Mouse (Mus musculus) MEL (cell line): ENCODE measurements around the gene Phf20. TPM values are rescaled to one million over a fixed set of nuclear protein-coding genes. Genes with fewer than 3 reads are reported as not detected.

Experiments used
- DNase-seq: peaks from one replicate; pipeline ENCODE4 v3.0.0; 2011; ENCODE audit warnings: low read depth, low spot score
- H3K27ac ChIP-seq: 2 replicates; pipeline ENCODE4 v1.5.1; 2012; ENCODE audit warnings: low read depth, mild to moderate bottlenecking, control low read depth, low read length, moderate library complexity; ENCODE audit not compliant: control insufficient read depth
- H3K27me3 ChIP-seq, 2 experiments: fragments of 150-350 bp in 1 of 2; sonication (generic) in 1 of 2; 2 replicates each; pipeline ENCODE4 v1.6.1; 2012; ENCODE audit warnings: low read length in 2 of 2, mild to moderate bottlenecking in 2 of 2, improper control_type of control experiment in 1 of 2, moderate library complexity in 1 of 2; ENCODE audit not compliant: insufficient read depth in 2 of 2, control insufficient read depth in 1 of 2
- H3K36me3 ChIP-seq, 2 experiments: 2 replicates each; pipeline ENCODE4 v1.6.1; 2012 to 2014; ENCODE audit warnings: low read length in 2 of 2, improper control_type of control experiment in 1 of 2, inconsistent platforms in 1 of 2, mild to moderate bottlenecking in 1 of 2; ENCODE audit not compliant: insufficient read depth in 2 of 2, control insufficient read depth in 1 of 2
- H3K4me1 ChIP-seq, 2 experiments: fragments of 150-350 bp in 1 of 2; sonication (generic) in 1 of 2; 2 replicates each; pipeline ENCODE4 v1.6.1; 2012; ENCODE audit warnings: low read length in 2 of 2, improper control_type of control experiment in 1 of 2, mild to moderate bottlenecking in 1 of 2; ENCODE audit not compliant: insufficient read depth in 2 of 2, control insufficient read depth in 1 of 2
- H3K4me3 ChIP-seq, 2 experiments: fragments of 150-350 bp in 1 of 2; sonication (generic) in 1 of 2; 2 replicates each; pipeline ENCODE4 v1.5.1; 2012; ENCODE audit warnings: low read depth in 2 of 2, low read length in 2 of 2, mild to moderate bottlenecking in 2 of 2, moderate library complexity in 2 of 2, control low read depth in 1 of 2, improper control_type of control experiment in 1 of 2; ENCODE audit not compliant: control insufficient read depth in 1 of 2, insufficient read depth in 1 of 2
- H3K79me2 ChIP-seq: 2 replicates; pipeline ENCODE4 v1.6.1; 2012; ENCODE audit warnings: mild to moderate bottlenecking, low read length, moderate library complexity; ENCODE audit not compliant: control insufficient read depth, poor library complexity, insufficient read depth
- H3K9ac ChIP-seq: 2 replicates; pipeline ENCODE4 v1.6.1; 2012; ENCODE audit warnings: low read depth, mild to moderate bottlenecking, control low read depth, low read length, moderate library complexity; ENCODE audit not compliant: control insufficient read depth, poor library complexity, severe bottlenecking
- H3K9me3 ChIP-seq: fragments of 150-350 bp; sonication (generic); replicated peaks from 2 replicates; pipeline ENCODE4 v1.6.1; 2012; ENCODE audit warnings: mild to moderate bottlenecking, low read length, improper control_type of control experiment, moderate library complexity; ENCODE audit not compliant: insufficient read depth
- CHD1 ChIP-seq: IDR thresholded peaks from 2 replicates; pipeline ENCODE4 v1.6.1; 2012; ENCODE audit warnings: low read depth, mild to moderate bottlenecking, inconsistent platforms, low read length, improper control_type of control experiment
- CHD2 ChIP-seq: IDR thresholded peaks from 2 replicates; pipeline ENCODE4 v1.6.1; 2011; ENCODE audit warnings: low read length, improper control_type of control experiment
- CTCF ChIP-seq, 3 experiments: IDR thresholded peaks in 2 of 3; conservative IDR thresholded peaks in 1 of 3; 2 replicates each; pipeline ENCODE4 v1.5.1; 2011 to 2012; ENCODE audit warnings: low read length in 3 of 3, low read depth in 2 of 3, mild to moderate bottlenecking in 2 of 3, improper control_type of control experiment in 1 of 3, inconsistent platforms in 1 of 3, mixed read lengths in 1 of 3, moderate library complexity in 1 of 3; ENCODE audit not compliant: control insufficient read depth in 1 of 3, insufficient read depth in 1 of 3, poor library complexity in 1 of 3, severe bottlenecking in 1 of 3
- E2F4 ChIP-seq: IDR thresholded peaks from 2 replicates; pipeline ENCODE4 v1.6.1; 2011; ENCODE audit warnings: low read depth, low read length, improper control_type of control experiment, borderline replicate concordance
- ELF1 ChIP-seq: IDR thresholded peaks from 2 replicates; pipeline ENCODE4 v1.6.1; 2014; ENCODE audit warnings: low read depth, mild to moderate bottlenecking, inconsistent platforms, low read length, improper control_type of control experiment, moderate library complexity
- EP300 ChIP-seq, 2 experiments: IDR thresholded peaks; 2 replicates each; pipeline ENCODE4 v1.6.1; 2011; ENCODE audit warnings: improper control_type of control experiment in 2 of 2, low read length in 2 of 2, low read depth in 1 of 2, mild to moderate bottlenecking in 1 of 2
- ETS1 ChIP-seq: IDR thresholded peaks from 2 replicates; pipeline ENCODE4 v1.6.1; 2012; ENCODE audit warnings: low read depth, mild to moderate bottlenecking, inconsistent platforms, low read length, improper control_type of control experiment, moderate library complexity
- GATA1 ChIP-seq: IDR thresholded peaks from 2 replicates; pipeline ENCODE4 v1.6.1; 2011; ENCODE audit warnings: low read depth, low read length, improper control_type of control experiment
- JUND ChIP-seq: IDR thresholded peaks from 2 replicates; pipeline ENCODE4 v1.6.1; 2011; ENCODE audit warnings: low read depth, mild to moderate bottlenecking, improper control_type of control experiment, low read length
- KAT2A ChIP-seq: conservative IDR thresholded peaks from 2 replicates; pipeline ENCODE4 v1.6.1; 2012; ENCODE audit warnings: low read depth, low read length, improper control_type of control experiment, inconsistent platforms
- MXI1 ChIP-seq: IDR thresholded peaks from 2 replicates; pipeline ENCODE4 v1.6.1; 2011; ENCODE audit warnings: mild to moderate bottlenecking, low read depth, low read length, improper control_type of control experiment
- MYB ChIP-seq: IDR thresholded peaks from 2 replicates; pipeline ENCODE4 v1.6.1; 2011; ENCODE audit warnings: mild to moderate bottlenecking, low read depth, low read length, improper control_type of control experiment
- NELFE ChIP-seq: IDR thresholded peaks from 2 replicates; pipeline ENCODE4 v1.6.1; 2011; ENCODE audit warnings: low read depth, low read length, improper control_type of control experiment
- NRF1 ChIP-seq: IDR thresholded peaks from 2 replicates; pipeline ENCODE4 v1.6.1; 2014; ENCODE audit warnings: low read depth, mild to moderate bottlenecking, inconsistent platforms, low read length, improper control_type of control experiment, moderate library complexity; ENCODE audit not compliant: poor library complexity, insufficient read depth, severe bottlenecking
- POLR2AphosphoS2 ChIP-seq: IDR thresholded peaks from 2 replicates; pipeline ENCODE4 v1.6.1; 2011; ENCODE audit warnings: low read length, improper control_type of control experiment
- POLR2AphosphoS5 ChIP-seq: IDR thresholded peaks from 2 replicates; pipeline ENCODE4 v1.6.1; 2012; ENCODE audit warnings: low read depth, borderline replicate concordance, mild to moderate bottlenecking, inconsistent platforms, low read length, moderate library complexity, mixed read lengths
- RAD21 ChIP-seq: IDR thresholded peaks from 2 replicates; pipeline ENCODE4 v1.6.1; 2011; ENCODE audit warnings: mild to moderate bottlenecking, low read depth, low read length, improper control_type of control experiment
- SIN3A ChIP-seq: IDR thresholded peaks from 2 replicates; pipeline ENCODE4 v1.6.1; 2012; ENCODE audit warnings: low read length, improper control_type of control experiment, inconsistent platforms
- SMC3 ChIP-seq: IDR thresholded peaks from 2 replicates; pipeline ENCODE4 v1.6.1; 2011; ENCODE audit warnings: low read depth, low read length, improper control_type of control experiment
- TAL1 ChIP-seq: IDR thresholded peaks from 2 replicates; pipeline ENCODE4 v1.6.1; 2012; ENCODE audit warnings: mild to moderate bottlenecking, inconsistent platforms, low read length, moderate library complexity, mixed read lengths
- TBP ChIP-seq: IDR thresholded peaks from 2 replicates; pipeline ENCODE4 v1.8.0; 2011; ENCODE audit warnings: low read depth, low read length, improper control_type of control experiment
- TCF12 ChIP-seq: IDR thresholded peaks from 2 replicates; pipeline ENCODE4 v1.6.1; 2014; ENCODE audit warnings: low read depth, mild to moderate bottlenecking, inconsistent platforms, low read length, improper control_type of control experiment, moderate library complexity
- UBTF ChIP-seq: IDR thresholded peaks from 2 replicates; pipeline ENCODE4 v1.6.1; 2012; ENCODE audit warnings: low read depth, mild to moderate bottlenecking, inconsistent platforms, low read length, improper control_type of control experiment, moderate library complexity, borderline replicate concordance; ENCODE audit not compliant: insufficient read depth
- USF2 ChIP-seq, 2 experiments: IDR thresholded peaks; 2 replicates each; pipeline ENCODE4 v1.6.1; 2011 to 2012; ENCODE audit warnings: improper control_type of control experiment in 2 of 2, low read length in 2 of 2, borderline replicate concordance in 1 of 2, inconsistent platforms in 1 of 2, low read depth in 1 of 2, mild to moderate bottlenecking in 1 of 2; ENCODE audit not compliant: insufficient read depth in 1 of 2
- ZC3H11A ChIP-seq: IDR thresholded peaks from 2 replicates; pipeline ENCODE4 v1.6.1; 2012; ENCODE audit warnings: low read depth, mild to moderate bottlenecking, inconsistent platforms, low read length, improper control_type of control experiment
- ZKSCAN1 ChIP-seq: IDR thresholded peaks from 2 replicates; pipeline ENCODE4 v1.6.1; 2012; ENCODE audit warnings: low read depth, mild to moderate bottlenecking, inconsistent platforms, low read length, improper control_type of control experiment, moderate library complexity
- ZMIZ1 ChIP-seq: IDR thresholded peaks from 2 replicates; pipeline ENCODE4 v1.6.1; 2012; ENCODE audit warnings: low read depth, mild to moderate bottlenecking, inconsistent platforms, low read length, improper control_type of control experiment, moderate library complexity
- polyA plus RNA-seq, 2 experiments: library from polyadenylated mRNA; stranded (reverse) in 1 of 2; unstranded in 1 of 2; fragments of >175 nt in 1 of 2; fragments of >200 nt in 1 of 2; gene quantifications; 2 replicates each; pipeline versions ENCODE4 v1.2.1 to v1.2.4; 2012; ENCODE audit warnings: low replicate concordance in 2 of 2, low read depth in 1 of 2; ENCODE audit not compliant: insufficient read length in 2 of 2, insufficient read depth in 1 of 2, missing spikeins in 1 of 2
- total RNA-seq: library from RNA; depleted of rRNA; stranded (reverse); fragments of 300-350 nt; gene quantifications from 2 replicates; pipeline ENCODE4 v1.2.3, GENCODE M21; 2012

Phf20 gene
- total and polyA plus RNA-seq, 3 experiments = 11.7 to 16.9 TPM; not detected in 1

GRCm38 (mm10) chr2:156330681-156331080 is 134.4 kb downstream of the Phf20 start:
- H3K36me3 ChIP-seq = no peaks in the 10 kb centered on the region; a peak in 1 of 4 replicates
- TF ChIP-seq CHD1 = no peak
- TF ChIP-seq ZC3H11A = no peak
- TF ChIP-seq ELF1 = no peak
- no peak for TF ChIP-seq TBP
- TF ChIP-seq SMC3 = no peak
- TF ChIP-seq RAD21 = no peak
- no peak for TF ChIP-seq JUND
- no peak for TF ChIP-seq USF2 (IDR thresholded peaks at IDR 0.05; ENCODE audit: borderline replicate concordance in 1 of 2, insufficient read depth in 1 of 2, low read depth in 1 of 2, low read length in 2 of 2)
- TF ChIP-seq CTCF (IDR thresholded peaks at IDR 0.05 in 2 of 3, conservative IDR thresholded peaks at IDR 0.05 in 1 of 3; ENCODE audit: control insufficient read depth in 1 of 3, insufficient read depth in 1 of 3, low read depth in 2 of 3, low read length in 3 of 3, poor library complexity in 1 of 3, severe bottlenecking in 1 of 3) = no peak
- TF ChIP-seq, all 39 proteins: peak for 0
- DNase-seq = no peak
- Histone ChIP-seq H3K9me3 (no peaks in the 10 kb centered on the region), H3K9ac (no peak overlapping the region), H3K27me3 (no peaks in the 10 kb centered on the region), H3K27ac (no peak overlapping the region), H3K4me3 (no peak overlapping the region), H3K79me2 (no peaks in the 10 kb centered on the region), H3K4me1 (no peaks in the 10 kb centered on the region)

GRCm38 (mm10) chr2:156331446-156331965 is 135.2 kb downstream of the Phf20 start:
- no peaks in the 10 kb centered on the region for H3K27me3 ChIP-seq
- H3K27ac ChIP-seq = no peak overlapping the region
- H3K4me3 ChIP-seq = no peak overlapping the region
- no peak for TF ChIP-seq KAT2A
- no peak for TF ChIP-seq E2F4
- no peak for TF ChIP-seq ETS1
- no peak for TF ChIP-seq EP300 (IDR thresholded peaks at IDR 0.05; ENCODE audit: low read depth in 1 of 2, low read length in 2 of 2)
- no peak for TF ChIP-seq POLR2AphosphoS2
- TF ChIP-seq RAD21 = no peak
- no peak for TF ChIP-seq ZKSCAN1
- TF ChIP-seq NELFE = no peak
- no peak for TF ChIP-seq NRF1
- TF ChIP-seq SMC3 = no peak
- TF ChIP-seq GATA1 = no peak
- no peak for TF ChIP-seq TAL1
- TF ChIP-seq ZMIZ1 = no peak
- no peak for TF ChIP-seq CHD2
- no peak for TF ChIP-seq SIN3A
- TF ChIP-seq MXI1 = no peak
- no peak for TF ChIP-seq MYB
- no peak for TF ChIP-seq POLR2AphosphoS5
- no peak for TF ChIP-seq TCF12
- TF ChIP-seq UBTF = no peak
- TF ChIP-seq, all 39 proteins: peak for 0
- Histone ChIP-seq H3K36me3 (no peaks in the 10 kb centered on the region), H3K4me1 (no peaks in the 10 kb centered on the region), H3K9ac (no peak overlapping the region), H3K9me3 (no peaks in the 10 kb centered on the region), H3K79me2 (no peaks in the 10 kb centered on the region)
- DNase-seq = no peak
